In genomic region chr7:19375368-19375767, GRCm38 (mm10) we compare ENCODE assay signal across 20 mouse cellular contexts. TPM values are rescaled to one million over a fixed set of nuclear protein-coding genes. Genes with fewer than 3 reads are reported as not detected.
DNase-seq lines count a peak whose midpoint lies in the region; ATAC-seq and TF ChIP-seq lines count a peak whose summit lies in the region.
"Had no signal": no experiment of that assay in that cellular context is flagged by ENCODE, and none has a peak within 500 bp of the region (broad histone marks: within the 10 kb centered on the region; RNA-seq: fewer than 3 reads in every experiment).

No protein-coding gene starts in this region.

- H3K4me1 ChIP-seq in midbrain, embryonic 11.5 days (ENCODE audit: control insufficient read depth, insufficient read depth, low read length), result no peaks in the 10 kb centered on the region
- H3K4me1 ChIP-seq in midbrain, postnatal 0 days (ENCODE audit: insufficient read depth, low read length), result no peaks in the 10 kb centered on the region
- H3K4me1 ChIP-seq in ES-Bruce4 (ENCODE audit: control insufficient read depth, insufficient read depth, low read length), result no peaks in the 10 kb centered on the region
- no peaks in the 10 kb centered on the region for H3K4me1 ChIP-seq in embryonic facial prominence, embryonic 13.5 days
- H3K4me1 ChIP-seq: hindbrain, embryonic 13.5 days; intestine, embryonic 15.5 days had no signal

- no peaks in the 10 kb centered on the region for H3K9me3 ChIP-seq in midbrain, embryonic 11.5 days (ENCODE audit: control insufficient read depth, low read length)
- no peaks in the 10 kb centered on the region for H3K9me3 ChIP-seq in midbrain, postnatal 0 days (ENCODE audit: low read length)
- no peaks in the 10 kb centered on the region for H3K9me3 ChIP-seq in ES-Bruce4 (replicated peaks; ENCODE audit: control insufficient read depth, insufficient read depth, low read length, poor library complexity, severe bottlenecking)
- no peaks in the 10 kb centered on the region for H3K9me3 ChIP-seq in embryonic facial prominence, embryonic 13.5 days
- H3K9me3 ChIP-seq: heart, embryonic 13.5 days; hindbrain, embryonic 13.5 days; intestine, embryonic 15.5 days had no signal

- WGBS in midbrain, embryonic 11.5 days, result 83% methylated on average over 18 of the region's 18 CpGs
- WGBS in midbrain, postnatal 0 days, result 80% methylated on average over 16 of the region's 18 CpGs
- WGBS in embryonic facial prominence, embryonic 13.5 days, result 82% methylated on average over 18 of the region's 18 CpGs

- TF ChIP-seq EP300 in ES-Bruce4 (IDR thresholded peaks at IDR 0.05; ENCODE audit: insufficient read depth, low read depth, low read length), result no peak

- H3K36me3 ChIP-seq in midbrain, embryonic 11.5 days (ENCODE audit: control insufficient read depth, insufficient read depth, low read length), result no peaks in the 10 kb centered on the region; the same call in 1 of the 2 replicates
- H3K36me3 ChIP-seq in midbrain, postnatal 0 days (ENCODE audit: insufficient read depth, low read length), result 0 out of 2 replicates have a peak, but pooled peaks cover 2% of the 10 kb centered on the region
- H3K36me3 ChIP-seq in ES-Bruce4 (ENCODE audit: control insufficient read depth, insufficient read depth, low read length, poor library complexity, severe bottlenecking), result no peaks in the 10 kb centered on the region
- peaks cover 42% of the 10 kb centered on the region for H3K36me3 ChIP-seq in embryonic facial prominence, embryonic 13.5 days
- H3K36me3 ChIP-seq: intestine, embryonic 15.5 days had no signal

- no peak overlapping the region for H3K9ac ChIP-seq in midbrain, embryonic 11.5 days (ENCODE audit: low read length)
- no peak overlapping the region for H3K9ac ChIP-seq in midbrain, postnatal 0 days (replicated peaks; ENCODE audit: low read length, poor library complexity, severe bottlenecking)
- peak overlapping the region; percentile 5; the same call in 1 of the 2 replicates for H3K9ac ChIP-seq in ES-Bruce4 (ENCODE audit: low read depth, poor library complexity, severe bottlenecking)
- no peak overlapping the region for H3K9ac ChIP-seq in embryonic facial prominence, embryonic 13.5 days
- H3K9ac ChIP-seq: heart, embryonic 13.5 days; hindbrain, embryonic 13.5 days; intestine, embryonic 15.5 days had no signal

- no peak overlapping the region for H3K4me2 ChIP-seq in midbrain, embryonic 11.5 days
- no peak overlapping the region for H3K4me2 ChIP-seq in midbrain, postnatal 0 days (ENCODE audit: low read depth, low read length, poor library complexity, severe bottlenecking)
- no peak overlapping the region for H3K4me2 ChIP-seq in embryonic facial prominence, embryonic 13.5 days
- H3K4me2 ChIP-seq: heart, embryonic 13.5 days; hindbrain, embryonic 13.5 days; intestine, embryonic 15.5 days had no signal

- ATAC-seq in midbrain, embryonic 11.5 days (ENCODE audit: low FRiP score), result no peak
- no peak for ATAC-seq in midbrain, postnatal 0 days (ENCODE audit: low FRiP score)
- peak; percentile 18; the same call in 1 of the 2 replicates for ATAC-seq in embryonic facial prominence, embryonic 13.5 days (ENCODE audit: insufficient number of reproducible peaks, insufficient read depth, low FRiP score, low TSS enrichment, low read depth)
- ATAC-seq: activated CD4-positive, CD25-positive, alpha-beta regulatory T cell, adult 4 months; forebrain, embryonic 14.5 days; intestine, embryonic 15.5 days; Patski had no signal

- no peaks in the 10 kb centered on the region for H3K27me3 ChIP-seq in midbrain, embryonic 11.5 days (ENCODE audit: control insufficient read depth, insufficient read depth, low read length)
- H3K27me3 ChIP-seq in midbrain, postnatal 0 days (ENCODE audit: insufficient read depth, low read length), result no peaks in the 10 kb centered on the region
- no peaks in the 10 kb centered on the region for H3K27me3 ChIP-seq in ES-Bruce4 (ENCODE audit: control insufficient read depth, insufficient read depth, low read length, poor library complexity, severe bottlenecking)
- H3K27me3 ChIP-seq in embryonic facial prominence, embryonic 13.5 days, result no peaks in the 10 kb centered on the region
- H3K27me3 ChIP-seq: heart, embryonic 13.5 days; hindbrain, embryonic 13.5 days; intestine, embryonic 15.5 days; Patski had no signal

- no peak for TF ChIP-seq POLR2A in ES-Bruce4 (IDR thresholded peaks at IDR 0.05; ENCODE audit: insufficient read depth, low read length)

- no peak overlapping the region for H3K4me3 ChIP-seq in midbrain, embryonic 11.5 days (ENCODE audit: low read depth, low read length)
- no peak overlapping the region for H3K4me3 ChIP-seq in midbrain, postnatal 0 days (ENCODE audit: low read depth, low read length)
- H3K4me3 ChIP-seq in ES-Bruce4 (ENCODE audit: low read depth, low read length), result peak overlapping the region; percentile 25
- no peak overlapping the region for H3K4me3 ChIP-seq in embryonic facial prominence, embryonic 13.5 days
- H3K4me3 ChIP-seq: gastrocnemius, adult 2 months; heart, embryonic 13.5 days; hindbrain, embryonic 13.5 days; intestine, embryonic 15.5 days had no signal

- H3K27ac ChIP-seq in midbrain, embryonic 11.5 days (ENCODE audit: low read depth, low read length), result no peak overlapping the region
- no peak overlapping the region for H3K27ac ChIP-seq in midbrain, postnatal 0 days (ENCODE audit: low read depth, low read length)
- no peak overlapping the region for H3K27ac ChIP-seq in ES-Bruce4 (ENCODE audit: insufficient read depth, low read length)
- no peak overlapping the region for H3K27ac ChIP-seq in embryonic facial prominence, embryonic 13.5 days
- H3K27ac ChIP-seq: gastrocnemius, adult 2 months; heart, embryonic 13.5 days; hindbrain, embryonic 13.5 days; intestine, embryonic 15.5 days had no signal

- TF ChIP-seq CTCF in midbrain, postnatal 0 days (IDR thresholded peaks at IDR 0.05), result no peak
- no peak for TF ChIP-seq CTCF in ES-Bruce4 (IDR thresholded peaks at IDR 0.05; ENCODE audit: low read depth, low read length)

- peak; percentile 90 for DNase-seq in heart, adult 11 months
- no peak for DNase-seq in heart, postnatal 4 days
- peak; percentile 31 for DNase-seq in midbrain, embryonic 11.5 days (ENCODE audit: low spot score, missing footprints)
- DNase-seq in midbrain, postnatal 0 days (ENCODE audit: low spot score), result no peak
- DNase-seq in spleen, postnatal 36 days (ENCODE audit: low spot score in 2 of 2), result no peak
- DNase-seq: adrenal gland, postnatal 14 days; cerebellum, adult 18-20 months; cerebellum, adult 9-11 months; cerebellum, postnatal 36 days; gastrocnemius, adult 2 months; gastrocnemius, postnatal 25 days had no signal

RNA-seq across cellular contexts. Expression of gene Ercc2, which starts 6.4 kb away (rescaled TPM):
- 10 to 100 TPM; 13.8 to 18.6 TPM for total RNA-seq in heart, postnatal 4 days (2021)
- polyA plus RNA-seq in midbrain, embryonic 11.5 days (2014; fragmentation: Nextera tagmentation; extraction: Ambion mirVana), result 10.3 and 10.9 TPM in 2 replicates
- 63.0 and 68.3 TPM in 2 replicates for total RNA-seq in midbrain, postnatal 0 days (2014; rRNA removed)
- 22.9 and 26.6 TPM in 2 replicates for polyA plus RNA-seq in midbrain, postnatal 0 days (2015; fragmentation: Nextera tagmentation; extraction: Ambion mirVana)
- 22.6 and 28.5 TPM in 2 replicates for polyA plus RNA-seq in ES-Bruce4 (2011; ENCODE audit: insufficient read depth, insufficient read length, low read depth, missing spikeins)
- 17.0 and 17.4 TPM in 2 replicates for polyA plus RNA-seq in embryonic facial prominence, embryonic 13.5 days (2015; fragmentation: Nextera tagmentation; extraction: Ambion mirVana)

RNA-seq across cellular contexts. Expression of gene Ppp1r13l, which starts 15.8 kb away (rescaled TPM):
- 10 to 100 TPM; 39.0 to 47.2 TPM for total RNA-seq in heart, postnatal 4 days (2021)
- 3.0 and 3.2 TPM in 2 replicates for polyA plus RNA-seq in midbrain, embryonic 11.5 days (2014; fragmentation: Nextera tagmentation; extraction: Ambion mirVana)
- 0.52 and 1.0 TPM in 2 replicates for total RNA-seq in midbrain, postnatal 0 days (2014; rRNA removed)
- 1.5 and 2.0 TPM in 2 replicates for polyA plus RNA-seq in midbrain, postnatal 0 days (2015; fragmentation: Nextera tagmentation; extraction: Ambion mirVana)
- polyA plus RNA-seq in ES-Bruce4 (2011; ENCODE audit: insufficient read depth, insufficient read length, low read depth, missing spikeins), result 21.9 and 25.5 TPM in 2 replicates
- 8.3 and 12.6 TPM in 2 replicates for polyA plus RNA-seq in embryonic facial prominence, embryonic 13.5 days (2015; fragmentation: Nextera tagmentation; extraction: Ambion mirVana)

RNA-seq across cellular contexts. Expression of gene Cd3eap, which starts 16.1 kb away (rescaled TPM):
- total RNA-seq in heart, postnatal 4 days (2021), result 1 to 10 TPM; 9.0 to 9.5 TPM
- 15.1 and 15.4 TPM in 2 replicates for polyA plus RNA-seq in midbrain, embryonic 11.5 days (2014; fragmentation: Nextera tagmentation; extraction: Ambion mirVana)
- total RNA-seq in midbrain, postnatal 0 days (2014; rRNA removed), result 8.7 and 14.0 TPM in 2 replicates
- polyA plus RNA-seq in midbrain, postnatal 0 days (2015; fragmentation: Nextera tagmentation; extraction: Ambion mirVana), result 21.5 and 21.6 TPM in 2 replicates
- 14.6 and 16.8 TPM in 2 replicates for polyA plus RNA-seq in ES-Bruce4 (2011; ENCODE audit: insufficient read depth, insufficient read length, low read depth, missing spikeins)
- polyA plus RNA-seq in embryonic facial prominence, embryonic 13.5 days (2015; fragmentation: Nextera tagmentation; extraction: Ambion mirVana), result 29.4 and 30.5 TPM in 2 replicates

RNA-seq across cellular contexts. Expression of gene Klc3, which starts 28.5 kb away (rescaled TPM):
- total RNA-seq in heart, postnatal 4 days (2021), result under 1 TPM; 0.33 to 0.36 TPM
- polyA plus RNA-seq in midbrain, embryonic 11.5 days (2014; fragmentation: Nextera tagmentation; extraction: Ambion mirVana), result 0.37 and 1.4 TPM in 2 replicates
- total RNA-seq in midbrain, postnatal 0 days (2014; rRNA removed), result 1.2 and 1.9 TPM in 2 replicates
- 1.2 and 1.4 TPM in 2 replicates for polyA plus RNA-seq in midbrain, postnatal 0 days (2015; fragmentation: Nextera tagmentation; extraction: Ambion mirVana)
- polyA plus RNA-seq in ES-Bruce4 (2011; ENCODE audit: insufficient read depth, insufficient read length, low read depth, missing spikeins), result 17.6 and 18.7 TPM in 2 replicates
- polyA plus RNA-seq in embryonic facial prominence, embryonic 13.5 days (2015; fragmentation: Nextera tagmentation; extraction: Ambion mirVana), result 14.5 and 14.8 TPM in 2 replicates
- total RNA-seq: granulocyte monocyte progenitor cell, adult 5-6 weeks had no signal

RNA-seq across cellular contexts. Expression of gene Ckm, which starts 29.2 kb away (rescaled TPM):
- total RNA-seq in heart, postnatal 4 days (2021), result 1,000 to 10,000 TPM; 2,784 to 3,078 TPM
- polyA plus RNA-seq in midbrain, embryonic 11.5 days (2014; fragmentation: Nextera tagmentation; extraction: Ambion mirVana), result not detected in 2 replicates
- 0.38 and 8.2 TPM in 2 replicates for total RNA-seq in midbrain, postnatal 0 days (2014; rRNA removed)
- 0.21 and 0.25 TPM in 2 replicates for polyA plus RNA-seq in midbrain, postnatal 0 days (2015; fragmentation: Nextera tagmentation; extraction: Ambion mirVana)
- polyA plus RNA-seq in ES-Bruce4 (2011; ENCODE audit: insufficient read depth, insufficient read length, low read depth, missing spikeins), result not detected in 2 replicates
- polyA plus RNA-seq in embryonic facial prominence, embryonic 13.5 days (2015; fragmentation: Nextera tagmentation; extraction: Ambion mirVana), result 2.1 TPM in 1 of 2 replicates, not detected in the other
- polyA plus RNA-seq: forebrain, embryonic 14.5 days; Patski had no signal

Comparison
In these comparisons a context has a peak if more than half of its experiments do, and no peak if none do; other contexts are left out.
1. DNase-seq: peak in heart, adult 11 months (single experiment) and midbrain, embryonic 11.5 days (single experiment); none in heart, postnatal 4 days (single experiment), midbrain, postnatal 0 days (single experiment) and spleen, postnatal 36 days (0 of 2).